Mouse (Mus musculus): ENCODE results near the gene Hbq1b.

DNA sequence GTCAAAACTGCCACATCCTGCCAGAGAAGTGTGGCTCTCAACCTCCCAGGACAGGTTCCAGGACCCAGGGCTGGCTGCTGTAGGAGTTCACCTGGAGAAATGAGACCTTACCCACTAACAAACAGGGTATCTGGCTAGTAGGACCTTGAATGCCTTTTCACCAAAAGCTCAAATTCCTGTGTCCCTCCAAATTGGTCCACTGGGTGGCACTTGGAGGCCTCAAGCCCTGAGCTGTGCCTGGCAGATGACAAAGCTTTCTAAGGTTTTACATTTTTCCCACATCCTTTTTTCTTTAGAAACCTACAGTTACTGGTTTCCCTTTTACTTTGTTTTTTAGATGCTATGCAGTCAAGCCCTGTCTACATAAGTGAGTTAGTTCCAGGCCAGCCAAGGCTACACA is 39.7 kb upstream of the Hbq1b start:
- TF ChIP-seq CTCF (conservative IDR thresholded peaks at IDR 0.05; ENCODE audit: low read length) (no peak), POU5F1 (IDR thresholded peaks at IDR 0.05; ENCODE audit: borderline replicate concordance, low read length) (no peak), NANOG (IDR thresholded peaks at IDR 0.05; ENCODE audit: borderline replicate concordance, low read length) (no peak)

Measured in E14TG2a.4 (cell line).